Mouse (Mus musculus) ES-Bruce4 (cell line): ENCODE measurements around the gene Igsf8. TPM values are rescaled to one million over a fixed set of nuclear protein-coding genes. Genes with fewer than 3 reads are reported as not detected.

ENCODE experiments used
- H3K27ac ChIP-seq: 2 replicates; pipeline ENCODE4 v1.5.1; 2012; ENCODE audit warnings: low read length, inconsistent platforms; ENCODE audit not compliant: insufficient read depth
- H3K27me3 ChIP-seq: 2 replicates; pipeline ENCODE4 v1.6.1; 2012; ENCODE audit warnings: mild to moderate bottlenecking, low read length, inconsistent platforms; ENCODE audit not compliant: control insufficient read depth, poor library complexity, insufficient read depth, severe bottlenecking
- H3K36me3 ChIP-seq: 2 replicates; pipeline ENCODE4 v1.6.1; 2012; ENCODE audit warnings: inconsistent platforms, mild to moderate bottlenecking, low read length, moderate library complexity; ENCODE audit not compliant: control insufficient read depth, poor library complexity, insufficient read depth, severe bottlenecking
- H3K4me1 ChIP-seq: one replicate; pipeline ENCODE4 v1.8.1; 2011; ENCODE audit warnings: low read length; ENCODE audit not compliant: control insufficient read depth, insufficient read depth
- H3K4me3 ChIP-seq: 2 replicates; pipeline ENCODE4 v1.5.1; 2011; ENCODE audit warnings: low read depth, mild to moderate bottlenecking, low read length
- H3K9ac ChIP-seq: 2 replicates; pipeline ENCODE4 v1.6.1; 2012; ENCODE audit warnings: low read depth, mild to moderate bottlenecking, inconsistent platforms; ENCODE audit not compliant: poor library complexity, severe bottlenecking
- H3K9me3 ChIP-seq: replicated peaks from 2 replicates; pipeline ENCODE4 v1.6.1; 2012; ENCODE audit warnings: mild to moderate bottlenecking, low read length, inconsistent platforms; ENCODE audit not compliant: control insufficient read depth, poor library complexity, insufficient read depth, severe bottlenecking
- CTCF ChIP-seq: IDR thresholded peaks from one replicate; pipeline ENCODE4 v1.8.1; 2011; ENCODE audit warnings: low read depth, low read length
- EP300 ChIP-seq: IDR thresholded peaks from 2 replicates; pipeline ENCODE4 v1.6.1; 2011; ENCODE audit warnings: low read depth, low read length; ENCODE audit not compliant: insufficient read depth
- POLR2A ChIP-seq: IDR thresholded peaks from one replicate; pipeline ENCODE4 v1.8.1; 2011; ENCODE audit warnings: low read length; ENCODE audit not compliant: insufficient read depth
- polyA plus RNA-seq: library from polyadenylated mRNA; stranded (reverse); fragments of >200 nt; gene quantifications from 2 replicates; pipeline ENCODE4 v1.2.4, GENCODE M21; 2011; ENCODE audit warnings: low read depth; ENCODE audit not compliant: missing spikeins, insufficient read depth, insufficient read length

Gene Igsf8
- polyA plus RNA-seq, 1 experiment = 35.4 TPM

DNA sequence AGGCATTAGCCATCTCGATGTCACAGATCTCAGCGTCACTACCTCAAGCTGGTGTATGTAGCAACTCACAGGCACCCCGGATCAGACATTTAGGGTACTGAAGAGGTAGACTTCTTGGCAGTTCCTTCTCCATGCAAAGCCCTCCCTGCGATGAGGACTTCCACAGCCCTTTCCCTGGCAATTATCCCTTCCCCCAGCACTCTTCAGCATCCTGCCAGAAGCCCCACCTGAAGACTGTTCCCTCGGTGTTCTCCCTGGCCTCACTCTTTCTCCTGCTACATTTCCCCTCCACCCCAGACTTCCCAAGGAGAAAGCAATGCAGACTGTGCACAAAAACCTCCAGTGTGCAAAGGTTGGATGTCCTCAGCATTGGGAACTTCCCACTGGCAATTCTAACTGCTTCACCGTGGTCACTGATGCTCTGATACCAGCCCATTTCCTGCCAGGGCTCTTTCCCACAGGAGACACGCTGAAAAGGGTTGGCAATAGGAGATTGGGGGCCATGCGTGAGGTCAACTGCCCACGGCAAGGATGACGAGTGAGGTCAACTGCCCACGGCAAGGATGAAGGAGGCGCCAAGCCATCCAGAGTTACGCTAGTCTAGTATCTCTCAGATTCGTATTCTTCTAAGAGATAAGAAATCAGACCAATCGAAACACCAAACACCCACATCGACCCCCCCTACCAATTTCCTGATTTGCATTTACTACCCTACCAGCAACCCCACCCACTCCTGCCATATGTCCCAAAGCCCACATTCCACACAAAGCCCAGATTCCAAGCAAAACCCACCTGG is 66.0 kb downstream of the Igsf8 start:
- no peak for TF ChIP-seq POLR2A
- no peak for TF ChIP-seq EP300
- no peak for TF ChIP-seq CTCF
- no peak overlapping the region for H3K27ac ChIP-seq
- H3K4me3 ChIP-seq = no peak overlapping the region
- H3K9me3 ChIP-seq = no peaks in the 10 kb centered on the region
- H3K9ac ChIP-seq = no peak overlapping the region
- H3K4me1 ChIP-seq = no peaks in the 10 kb centered on the region
- no peaks in the 10 kb centered on the region for H3K36me3 ChIP-seq
- no peaks in the 10 kb centered on the region for H3K27me3 ChIP-seq

DNA sequence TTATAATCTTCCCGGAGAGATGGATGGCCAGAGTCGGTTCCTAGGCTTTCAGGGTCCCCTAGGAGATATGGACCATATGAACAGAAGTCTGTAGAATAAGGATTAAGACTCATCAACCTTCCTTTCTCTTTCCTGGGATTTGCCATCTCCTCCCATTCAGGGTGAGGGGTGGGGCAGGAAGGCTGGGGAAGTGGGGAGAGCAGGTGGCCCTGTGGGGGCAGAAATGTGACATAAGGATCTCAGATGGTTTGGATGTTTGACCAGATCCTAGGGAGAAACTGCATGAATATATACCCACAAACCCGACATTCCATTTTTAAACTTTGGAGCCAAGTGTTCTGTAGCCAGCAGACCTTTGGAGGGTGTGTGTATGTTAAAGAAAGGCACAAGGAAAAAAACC is 66.6 kb downstream of the Igsf8 start:
- Histone ChIP-seq H3K27ac (no peak overlapping the region), H3K9ac (no peak overlapping the region), H3K27me3 (no peaks in the 10 kb centered on the region), H3K4me3 (no peak overlapping the region), H3K4me1 (no peaks in the 10 kb centered on the region), H3K36me3 (no peaks in the 10 kb centered on the region), H3K9me3 (no peaks in the 10 kb centered on the region)
- TF ChIP-seq EP300 = no peak
- no peak for TF ChIP-seq POLR2A
- no peak for TF ChIP-seq CTCF

DNA sequence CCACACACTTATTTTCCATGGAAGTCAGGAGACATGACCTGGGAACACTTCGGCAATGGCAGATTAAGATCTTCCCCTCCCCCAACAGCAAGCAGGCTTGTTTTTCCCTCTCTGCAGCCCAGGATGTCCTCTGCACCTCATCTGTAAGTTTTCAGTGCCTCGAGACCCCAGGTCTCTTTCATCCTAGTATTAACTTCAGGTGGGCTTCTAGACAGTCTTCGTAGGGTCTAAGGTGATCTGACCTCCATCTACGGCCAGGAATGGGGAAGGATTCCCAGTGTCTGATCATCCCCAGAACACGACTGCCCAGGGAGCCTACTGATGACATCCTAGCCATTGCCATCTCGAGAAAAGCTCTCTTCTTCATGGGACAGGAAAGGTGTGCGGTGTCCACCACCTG is 67.0 kb downstream of the Igsf8 start:
- H3K9ac ChIP-seq = no peak overlapping the region
- H3K36me3 ChIP-seq = no peaks in the 10 kb centered on the region
- H3K9me3 ChIP-seq = no peaks in the 10 kb centered on the region
- H3K27me3 ChIP-seq = no peaks in the 10 kb centered on the region
- H3K4me1 ChIP-seq = no peaks in the 10 kb centered on the region
- H3K27ac ChIP-seq = no peak overlapping the region
- H3K4me3 ChIP-seq = no peak overlapping the region
- TF ChIP-seq EP300 (no peak), POLR2A (no peak), CTCF (no peak)

DNA sequence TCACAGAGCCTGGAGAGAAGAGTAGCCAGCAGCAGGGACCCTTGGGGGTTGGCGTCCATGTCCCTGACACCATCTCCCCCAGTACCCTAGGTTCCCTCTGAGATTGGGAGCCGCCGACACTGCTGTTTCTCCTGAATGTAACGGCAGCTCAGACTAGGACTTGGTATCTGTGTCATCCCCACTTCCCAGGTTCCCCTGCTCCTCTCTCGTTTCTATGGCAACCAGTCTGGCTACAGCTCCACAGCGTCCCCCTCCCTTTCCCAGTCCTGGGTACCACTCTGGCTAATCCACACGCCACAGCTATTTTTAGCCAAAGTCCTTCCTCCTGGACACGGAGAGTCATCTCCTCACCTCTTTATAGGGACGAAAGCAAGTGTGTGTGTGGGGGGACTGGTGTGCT is 67.7 kb downstream of the Igsf8 start, which contains the start of gene Kcnj9:
TSS of gene Kcnj9 (minus strand) at position 188 of the 400 bp plus-strand sequence.
- no peaks in the 10 kb centered on the region for H3K9me3 ChIP-seq
- no peaks in the 10 kb centered on the region for H3K4me1 ChIP-seq
- no peaks in the 10 kb centered on the region for H3K36me3 ChIP-seq
- no peaks in the 10 kb centered on the region for H3K27me3 ChIP-seq
- H3K9ac ChIP-seq = no peak within 1 kb of the TSS
- TF ChIP-seq POLR2A = no peak
- TF ChIP-seq EP300 = no peak
- no peak within 1 kb of the TSS for H3K27ac ChIP-seq
- H3K4me3 ChIP-seq = no peak within 1 kb of the TSS

DNA sequence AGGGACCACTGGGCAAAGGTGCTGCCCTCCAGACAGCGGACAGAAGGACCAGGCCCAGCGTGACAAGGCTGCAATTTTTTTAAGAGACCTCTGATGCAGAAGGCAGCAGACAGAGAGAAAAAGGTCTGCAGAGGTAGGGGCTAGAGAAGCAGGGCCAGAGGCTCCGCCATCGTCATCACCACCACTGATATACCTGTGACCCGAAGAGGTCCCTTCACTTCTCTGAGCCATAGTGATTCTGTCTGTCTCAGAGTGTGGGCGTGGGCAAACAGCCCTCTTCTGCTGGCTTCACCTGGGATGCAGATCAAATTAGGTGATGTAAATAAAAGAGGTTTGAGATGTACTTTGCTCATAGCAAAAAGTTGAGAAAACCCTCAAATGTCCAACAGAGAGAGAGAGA is 68.2 kb downstream of the Igsf8 start:
- Histone ChIP-seq H3K36me3 (no peaks in the 10 kb centered on the region), H3K27ac (no peak overlapping the region), H3K4me1 (no peaks in the 10 kb centered on the region), H3K4me3 (no peak overlapping the region), H3K27me3 (no peaks in the 10 kb centered on the region), H3K9ac (no peak overlapping the region), H3K9me3 (no peaks in the 10 kb centered on the region)
- TF ChIP-seq EP300 (no peak), POLR2A (no peak), CTCF (no peak)

DNA sequence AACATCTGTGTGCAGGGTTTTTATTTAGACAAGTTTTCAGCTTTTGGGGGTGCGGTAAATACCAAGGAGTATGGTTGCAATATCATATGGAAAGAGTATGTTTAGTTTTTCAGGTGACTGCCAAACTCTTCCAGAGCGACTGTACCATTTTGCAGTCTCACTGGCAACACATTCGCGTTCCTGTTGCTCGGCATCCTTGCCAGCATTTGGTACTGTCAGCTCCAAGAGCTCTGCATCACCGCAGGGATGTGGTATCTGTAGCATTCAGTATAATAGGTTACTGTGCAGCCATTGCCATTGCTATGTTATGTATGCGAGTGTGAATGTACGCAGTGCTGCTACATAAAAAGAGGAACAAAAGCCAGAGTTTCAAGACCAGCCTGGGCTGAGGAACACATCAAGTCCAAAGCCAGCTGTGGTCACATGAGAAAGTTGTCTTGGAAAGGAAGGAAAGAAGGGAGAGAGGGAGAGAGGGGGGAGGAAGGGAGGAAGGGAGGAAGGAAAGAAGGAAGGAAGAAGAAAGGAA is 70.0 kb downstream of the Igsf8 start:
- H3K36me3 ChIP-seq = no peaks in the 10 kb centered on the region
- no peak overlapping the region for H3K4me3 ChIP-seq
- 0 out of 2 replicates have a peak, but pooled peaks cover 2% of the 10 kb centered on the region for H3K27me3 ChIP-seq
- H3K9me3 ChIP-seq = no peaks in the 10 kb centered on the region; the same call in 1 of the 2 replicates
- no peak overlapping the region for H3K9ac ChIP-seq
- TF ChIP-seq EP300 = no peak
- no peak for TF ChIP-seq POLR2A
- no peaks in the 10 kb centered on the region for H3K4me1 ChIP-seq
- no peak overlapping the region for H3K27ac ChIP-seq
